ENCODE assay signal across 21 mouse cellular contexts in the genomic region with DNA sequence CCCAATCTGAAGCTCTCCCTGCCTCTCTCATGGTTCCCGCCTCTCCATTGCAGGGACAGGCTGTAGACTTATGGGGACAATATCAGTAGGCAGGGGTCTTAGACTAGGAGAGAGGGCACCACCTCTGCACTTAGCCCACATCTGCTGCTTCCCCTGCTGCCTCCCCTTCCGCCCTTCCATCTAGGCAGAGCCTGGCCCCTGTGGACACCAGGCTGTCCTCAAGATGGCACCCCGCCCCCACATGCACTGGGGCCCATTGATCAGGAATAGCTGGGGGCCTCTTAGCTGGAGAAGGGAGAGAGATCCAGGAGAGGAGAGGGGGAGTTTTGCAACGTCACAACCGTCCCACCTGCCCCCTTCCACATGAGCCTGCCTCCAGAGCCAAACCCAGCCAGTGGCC. TPM values are rescaled to one million over a fixed set of nuclear protein-coding genes. Genes with fewer than 3 reads are reported as not detected.
DNase-seq lines count a peak whose midpoint lies in the region; ATAC-seq and TF ChIP-seq lines count a peak whose summit lies in the region.
"Had no signal": no experiment of that assay in that cellular context is flagged by ENCODE, and none has a peak within 500 bp of the region (broad histone marks: within the 10 kb centered on the region; RNA-seq: fewer than 3 reads in every experiment).

TSS of gene Tbx10 (plus strand) at position 337 of the 400 bp plus-strand sequence.

- DNase-seq in heart, adult 9 months (ENCODE audit: low spot score in 2 of 2): no peak
- DNase-seq in kidney, adult 9 months: peak; percentile 62
- no peak for DNase-seq in embryonic facial prominence, embryonic 10.5 days (ENCODE audit: low spot score)
- DNase-seq in MN1 (ENCODE audit: low spot score): no peak
- DNase-seq: adrenal gland, adult 2 months; adrenal gland, postnatal 25 days; cerebellum, adult 18-20 months; cerebellum, adult 9-11 months; cerebellum, postnatal 36 days; gastrocnemius, adult 2 months; gastrocnemius, postnatal 25 days had no signal

- peaks cover 3% of the 10 kb centered on the region; the same call in 1 of the 2 replicates for H3K36me3 ChIP-seq in heart, embryonic 11.5 days (ENCODE audit: control insufficient read depth, insufficient read depth, low read length)
- H3K36me3 ChIP-seq in kidney, embryonic 15.5 days: peaks cover 6% of the 10 kb centered on the region; the same call in 1 of the 2 replicates
- H3K36me3 ChIP-seq in embryonic facial prominence, embryonic 10.5 days (replicated peaks): no peaks in the 10 kb centered on the region
- H3K36me3 ChIP-seq in intestine, postnatal 0 days (ENCODE audit: control insufficient read depth, insufficient read depth): no peaks in the 10 kb centered on the region
- H3K36me3 ChIP-seq: embryonic facial prominence, embryonic 15.5 days; forebrain, embryonic 10.5 days; hindbrain, embryonic 15.5 days had no signal

- H3K4me3 ChIP-seq in heart, embryonic 11.5 days (ENCODE audit: low read depth, low read length): no peak within 1 kb of the TSS
- H3K4me3 ChIP-seq in kidney, embryonic 15.5 days (replicated peaks): no peak within 1 kb of the TSS
- H3K4me3 ChIP-seq in embryonic facial prominence, embryonic 10.5 days: no peak within 1 kb of the TSS
- H3K4me3 ChIP-seq in intestine, postnatal 0 days (ENCODE audit: low read depth, low read length): no peak within 1 kb of the TSS
- H3K4me3 ChIP-seq: embryonic facial prominence, embryonic 15.5 days; erythroblast, embryonic 14.5 days; forebrain, embryonic 10.5 days; gastrocnemius, adult 2 months; heart, embryonic 12.5 days; hindbrain, embryonic 15.5 days had no signal

- no peak for ATAC-seq in heart, embryonic 11.5 days (replicated peaks; ENCODE audit: insufficient number of reproducible peaks, low FRiP score, low TSS enrichment)
- ATAC-seq in kidney, embryonic 15.5 days (replicated peaks; ENCODE audit: low FRiP score): no peak
- no peak for ATAC-seq in intestine, postnatal 0 days
- ATAC-seq: forebrain, embryonic 14.5 days had no signal

- 0 out of 2 replicates have a peak, but pooled peaks cover 2% of the 10 kb centered on the region for H3K9me3 ChIP-seq in heart, embryonic 11.5 days (replicated peaks; ENCODE audit: control insufficient read depth, low read length)
- H3K9me3 ChIP-seq in kidney, embryonic 15.5 days (replicated peaks): no peaks in the 10 kb centered on the region
- H3K9me3 ChIP-seq in embryonic facial prominence, embryonic 10.5 days: peaks cover 6% of the 10 kb centered on the region; the same call in 1 of the 2 replicates
- no peaks in the 10 kb centered on the region for H3K9me3 ChIP-seq in intestine, postnatal 0 days (ENCODE audit: control insufficient read depth)
- H3K9me3 ChIP-seq: embryonic facial prominence, embryonic 15.5 days; heart, embryonic 12.5 days; hindbrain, embryonic 15.5 days had no signal

- H3K27me3 ChIP-seq in heart, embryonic 11.5 days (ENCODE audit: control insufficient read depth, insufficient read depth, low read length): no peaks in the 10 kb centered on the region; the same call in 1 of the 2 replicates
- H3K27me3 ChIP-seq in kidney, embryonic 15.5 days: no peaks in the 10 kb centered on the region
- no peaks in the 10 kb centered on the region for H3K27me3 ChIP-seq in embryonic facial prominence, embryonic 10.5 days (replicated peaks; ENCODE audit: low read depth, poor library complexity, severe bottlenecking)
- no peaks in the 10 kb centered on the region for H3K27me3 ChIP-seq in intestine, postnatal 0 days (replicated peaks; ENCODE audit: control insufficient read depth, insufficient read depth, low read length)
- H3K27me3 ChIP-seq: embryonic facial prominence, embryonic 15.5 days; hindbrain, embryonic 15.5 days had no signal

- TF ChIP-seq CTCF in intestine, postnatal 0 days (IDR thresholded peaks at IDR 0.05; ENCODE audit: low read depth): peak; percentile 19; the same call in 1 of the 2 replicates

- 0 out of 2 replicates have a peak within 1 kb of the TSS, but pooled peaks have one; percentile 2 for H3K9ac ChIP-seq in heart, embryonic 11.5 days (ENCODE audit: low read depth, low read length)
- H3K9ac ChIP-seq in kidney, embryonic 15.5 days: no peak within 1 kb of the TSS
- H3K9ac ChIP-seq in intestine, postnatal 0 days (ENCODE audit: low read depth, low read length): no peak within 1 kb of the TSS
- H3K9ac ChIP-seq: embryonic facial prominence, embryonic 15.5 days; heart, embryonic 12.5 days; hindbrain, embryonic 15.5 days had no signal

- H3K27ac ChIP-seq in heart, embryonic 11.5 days (ENCODE audit: low read depth, low read length): no peak within 1 kb of the TSS
- no peak within 1 kb of the TSS for H3K27ac ChIP-seq in kidney, embryonic 15.5 days
- H3K27ac ChIP-seq in embryonic facial prominence, embryonic 10.5 days (replicated peaks): 0 out of 2 replicates have a peak within 1 kb of the TSS, but pooled peaks have one; percentile 19
- H3K27ac ChIP-seq in intestine, postnatal 0 days (ENCODE audit: low read depth, low read length): no peak within 1 kb of the TSS
- H3K27ac ChIP-seq: embryonic facial prominence, embryonic 15.5 days; forebrain, embryonic 10.5 days; gastrocnemius, adult 2 months; hindbrain, embryonic 15.5 days had no signal

- no peak within 1 kb of the TSS for H3K4me2 ChIP-seq in heart, embryonic 11.5 days
- no peak within 1 kb of the TSS for H3K4me2 ChIP-seq in kidney, embryonic 15.5 days
- H3K4me2 ChIP-seq in intestine, postnatal 0 days (replicated peaks; ENCODE audit: low read depth): 0 out of 2 replicates have a peak within 1 kb of the TSS, but pooled peaks have one; percentile 6
- H3K4me2 ChIP-seq: embryonic facial prominence, embryonic 15.5 days; heart, embryonic 12.5 days; hindbrain, embryonic 15.5 days had no signal

- WGBS in heart, embryonic 11.5 days (ENCODE audit: insufficient replicate concordance): 37% methylated on average over 5 of the region's 5 CpGs
- 58% methylated on average over 5 of the region's 5 CpGs for WGBS in kidney, embryonic 15.5 days
- 50% methylated on average over 5 of the region's 5 CpGs for WGBS in embryonic facial prominence, embryonic 10.5 days
- 73% methylated on average over 5 of the region's 5 CpGs for WGBS in intestine, postnatal 0 days

- H3K4me1 ChIP-seq in heart, embryonic 11.5 days (ENCODE audit: control insufficient read depth, insufficient read depth, low read length): no peaks in the 10 kb centered on the region
- peaks cover 40% of the 10 kb centered on the region for H3K4me1 ChIP-seq in kidney, embryonic 15.5 days
- H3K4me1 ChIP-seq in embryonic facial prominence, embryonic 10.5 days: peaks cover 36% of the 10 kb centered on the region
- peaks cover 8% of the 10 kb centered on the region; the same call in 1 of the 2 replicates for H3K4me1 ChIP-seq in intestine, postnatal 0 days (replicated peaks; ENCODE audit: control insufficient read depth, insufficient read depth, low read length)
- H3K4me1 ChIP-seq: embryonic facial prominence, embryonic 15.5 days; hindbrain, embryonic 15.5 days had no signal

RNA-seq across cellular contexts. Expression of gene Tbx10, which starts in this region (rescaled TPM):
- polyA plus RNA-seq in heart, embryonic 11.5 days (2014; fragmentation: Nextera tagmentation; extraction: Ambion mirVana): 0.11 TPM in 1 of 2 replicates, not detected in the other
- polyA plus RNA-seq in kidney, embryonic 15.5 days (2015; fragmentation: Nextera tagmentation; extraction: Ambion mirVana): 0.75 and 1.5 TPM in 2 replicates
- 0.21 and 1.0 TPM in 2 replicates for polyA plus RNA-seq in embryonic facial prominence, embryonic 10.5 days (2016; fragmentation: Nextera tagmentation; extraction: Ambion mirVana)
- polyA plus RNA-seq in intestine, postnatal 0 days (2015; fragmentation: Nextera tagmentation; extraction: Ambion mirVana): 0.59 and 0.61 TPM in 2 replicates
- polyA plus RNA-seq: adrenal gland, adult 2 months; embryonic facial prominence, embryonic 15.5 days; erythroblast, embryonic 14.5 days; forebrain, embryonic 10.5 days; forebrain, embryonic 14.5 days; heart, embryonic 12.5 days; heart, embryonic 16.5 days had no signal
